Mouse (Mus musculus) left cerebral cortex, postnatal 14 days (tissue): ENCODE data around the gene Surf2. TPM values are rescaled to one million over a fixed set of nuclear protein-coding genes. Genes with fewer than 3 reads are reported as not detected.
A peak's percentile ranks its signal among the peaks of the same experiment; 100 is the strongest.
"Not testable (repeated sequence)": the region's sequence is repeated elsewhere in the genome, so short reads cannot be mapped to it uniquely, and the experiment has no call there.

Experiments
- DNase-seq, 2 experiments: peaks; one replicate each; pipeline ENCODE4 v3.0.0; 2021 to 2022; ENCODE audit warnings: low spot score in 2 of 2, mixed read lengths in 1 of 2
- intact Hi-C: fragments of 180-260 bp; cut with DNase I; formaldehyde crosslinking; loops from one replicate; pipeline ENCODE4 v1.15.1; 2025
- long read RNA-seq, 2 experiments: library from polyadenylated mRNA; stranded (forward); transcript quantifications; one replicate each; pipeline ENCODE4 v2.0.0; 2021
- total RNA-seq, 2 experiments: library from RNA; stranded (reverse); gene quantifications; 2 replicates each; pipeline ENCODE4 v1.2.3; 2021

Gene Surf2
- 10 to 100 TPM; 30.8 to 38.9 TPM for total RNA-seq
- long read RNA-seq, experiment 1, transcript Surf2-201 (6 exons, 1,203 nt) = major isoform, 9 of 20 reads
- long read RNA-seq, experiment 1, partial matches to known transcripts = 5 of 20 reads
- long read RNA-seq, experiment 1, other reads (novel, unspliced or antisense) = 4 of 20 reads
- long read RNA-seq, experiment 2, transcript Surf2-201 (6 exons, 1,203 nt) = major isoform, 6 of 20 reads
- long read RNA-seq, experiment 2, partial matches to known transcripts = 7 of 20 reads
- long read RNA-seq, experiment 2, other reads (novel, unspliced or antisense) = 5 of 20 reads

GRCm38 (mm10) chr2:26915927-26916728 is at the start of gene Surf2, which contains the start of gene Surf1:
TSS of gene Surf2 (plus strand) at chr2:26916367.
TSS of gene Surf1 (minus strand) at chr2:26916530.
- peak; percentile 88 to 89 for DNase-seq
- intact Hi-C loops = loop anchor here (5.0 to 10.0 kb wide), 2 partner anchors 46 to 109 kb away; partner anchors contain the start of genes Rexo4 and Slc2a6

- DNase-seq = no peak
These were observed 45.5 kb upstream of the Surf2 start for GRCm38 (mm10) chr2:26870666-26871065.

GRCm38 (mm10) chr2:26878571-26878970 is 37.6 kb upstream of the Surf2 start:
- intact Hi-C loops = no loop called here
- no peak for DNase-seq

More at GRCm38 (mm10) chr2:26870666-26871065, 45.5 kb upstream of the Surf2 start:
- intact Hi-C loops = no loop called here

- intact Hi-C loops, DNase-seq: not testable (repeated sequence)
These were observed 30.6 kb upstream of the Surf2 start for GRCm38 (mm10) chr2:26885541-26885940.

GRCm38 (mm10) chr2:26886170-26886569 is 30.0 kb upstream of the Surf2 start:
- intact Hi-C loops, DNase-seq: not testable (repeated sequence)

- no peak for DNase-seq
- intact Hi-C loops = no loop called here
These were observed 20.3 kb upstream of the Surf2 start for GRCm38 (mm10) chr2:26895898-26896297.

GRCm38 (mm10) chr2:26900731-26901130 is 15.4 kb upstream of the Surf2 start:
- intact Hi-C loops = loop anchor here (10.0 kb wide), 1 partner anchor 256 kb away; no protein-coding TSS in a partner anchor
- no peak for DNase-seq

GRCm38 (mm10) chr2:26901834-26902400 is 14.2 kb upstream of the Surf2 start:
- DNase-seq = no peak
- intact Hi-C loops = loop anchor here (10.0 kb wide), 1 partner anchor 257 kb away; no protein-coding TSS in a partner anchor

- intact Hi-C loops = loop anchor here (10.0 kb wide), 1 partner anchor 258 kb away; no protein-coding TSS in a partner anchor
- peak; percentile 97 to 98 for DNase-seq
These were observed 13.5 kb upstream of the Surf2 start, which contains the start of gene Surf6 for GRCm38 (mm10) chr2:26902467-26903220. TSS of gene Surf6 (minus strand) at chr2:26902879.

- DNase-seq = no peak
- intact Hi-C loops = loop anchor here (10.0 kb wide), 1 partner anchor 259 kb away; no protein-coding TSS in a partner anchor
These were observed 12.9 kb upstream of the Surf2 start for GRCm38 (mm10) chr2:26903311-26903710.

GRCm38 (mm10) chr2:26905936-26906335 is 10.2 kb upstream of the Surf2 start:
- intact Hi-C loops = loop anchor here (10.0 kb wide), 1 partner anchor 261 kb away; no protein-coding TSS in a partner anchor
- DNase-seq = no peak

- intact Hi-C loops = loop anchor here (10.0 kb wide), 1 partner anchor 262 kb away; no protein-coding TSS in a partner anchor
- DNase-seq = no peak
These were observed 9.7 kb upstream of the Surf2 start for GRCm38 (mm10) chr2:26906431-26906830.

GRCm38 (mm10) chr2:26907109-26907508 is 9.1 kb upstream of the Surf2 start:
- intact Hi-C loops = loop anchor here (10.0 kb wide), 1 partner anchor 262 kb away; no protein-coding TSS in a partner anchor
- DNase-seq = no peak

GRCm38 (mm10) chr2:26908710-26909386 is 7.3 kb upstream of the Surf2 start:
- no peak for DNase-seq
- intact Hi-C loops = loop anchor here (10.0 kb wide), 1 partner anchor 264 kb away; no protein-coding TSS in a partner anchor

- DNase-seq = no peak
- intact Hi-C loops = loop anchor here (10.0 kb wide), 1 partner anchor 265 kb away; no protein-coding TSS in a partner anchor
These were observed 6.8 kb upstream of the Surf2 start for GRCm38 (mm10) chr2:26909387-26909784.

GRCm38 (mm10) chr2:26910124-26910993 is 5.8 kb upstream of the Surf2 start, which contains the start of the genes Med22 and Rpl7a:
TSS of gene Med22 (minus strand) at chr2:26910677.
TSS of gene Rpl7a (plus strand) at chr2:26910764.
- intact Hi-C loops = loop anchor here (10.0 kb wide), 1 partner anchor 114 kb away; the partner anchor contains the start of gene Slc2a6
- peak; percentile 100 for DNase-seq
